36 mouse cellular contexts compared by ENCODE assay signal in genomic region chr5:103605707-103606106, GRCm38 (mm10). TPM values are rescaled to one million over a fixed set of nuclear protein-coding genes. Genes with fewer than 3 reads are reported as not detected.
"Had no signal": no experiment of that assay in that cellular context is flagged by ENCODE, and none has a peak within 500 bp of the region (broad histone marks: within the 10 kb centered on the region; RNA-seq: fewer than 3 reads in every experiment).

No protein-coding gene starts in this region.

- H3K36me3 ChIP-seq: embryonic facial prominence, embryonic 10.5 days; embryonic facial prominence, embryonic 12.5 days; embryonic facial prominence, embryonic 13.5 days; embryonic facial prominence, embryonic 15.5 days; forebrain, embryonic 10.5 days; forebrain, embryonic 12.5 days; forebrain, embryonic 15.5 days had no signal

- H3K4me2 ChIP-seq: embryonic facial prominence, embryonic 12.5 days; embryonic facial prominence, embryonic 13.5 days; embryonic facial prominence, embryonic 15.5 days; forebrain, embryonic 12.5 days; forebrain, embryonic 13.5 days; forebrain, embryonic 15.5 days had no signal

- H3K4me1 ChIP-seq: embryonic facial prominence, embryonic 12.5 days had no signal

- H3K4me3 ChIP-seq: embryonic facial prominence, embryonic 10.5 days; embryonic facial prominence, embryonic 12.5 days; embryonic facial prominence, embryonic 13.5 days; embryonic facial prominence, embryonic 15.5 days; erythroblast, embryonic 14.5 days; forebrain, embryonic 10.5 days; forebrain, embryonic 12.5 days; forebrain, embryonic 13.5 days; forebrain, embryonic 15.5 days; heart, adult 2 months had no signal

- H3K27me3 ChIP-seq: embryonic facial prominence, embryonic 12.5 days; embryonic facial prominence, embryonic 13.5 days; embryonic facial prominence, embryonic 15.5 days; forebrain, embryonic 12.5 days; forebrain, embryonic 13.5 days; forebrain, embryonic 15.5 days had no signal

- DNase-seq: cerebellum, adult 18-20 months; cerebellum, adult 2 months; cerebellum, adult 8-10 months; cerebellum, adult 9-10 months; cerebellum, adult 9-11 months; cerebellum, postnatal 10 days; cerebellum, postnatal 14 days; cerebellum, postnatal 25 days; cerebellum, postnatal 36 days; embryo, embryonic 11 days; forebrain, postnatal 0 days; gastrocnemius, postnatal 10 days; gastrocnemius, postnatal 14 days; gastrocnemius, postnatal 25 days; heart, adult 18-20 months; heart, adult 2 months had no signal

- H3K9me3 ChIP-seq: embryonic facial prominence, embryonic 10.5 days; embryonic facial prominence, embryonic 12.5 days; embryonic facial prominence, embryonic 13.5 days; embryonic facial prominence, embryonic 15.5 days; forebrain, embryonic 10.5 days; forebrain, embryonic 12.5 days; forebrain, embryonic 13.5 days; forebrain, embryonic 15.5 days had no signal

- H3K27ac ChIP-seq: embryonic facial prominence, embryonic 10.5 days; embryonic facial prominence, embryonic 12.5 days; embryonic facial prominence, embryonic 13.5 days; embryonic facial prominence, embryonic 15.5 days; forebrain, embryonic 10.5 days; forebrain, embryonic 12.5 days; forebrain, embryonic 13.5 days; forebrain, embryonic 15.5 days; heart, adult 2 months had no signal

- H3K9ac ChIP-seq: embryonic facial prominence, embryonic 12.5 days; embryonic facial prominence, embryonic 13.5 days; embryonic facial prominence, embryonic 15.5 days; forebrain, embryonic 12.5 days; forebrain, embryonic 13.5 days; forebrain, embryonic 15.5 days; forebrain, postnatal 0 days had no signal

- ATAC-seq: forebrain, embryonic 13.5 days; forebrain, embryonic 14.5 days; forebrain, embryonic 15.5 days; forebrain, embryonic 16.5 days; forebrain, postnatal 0 days had no signal

RNA-seq across cellular contexts. Expression of gene Slc10a6, which starts 23.5 kb away (rescaled TPM):
- total RNA-seq: common myeloid progenitor, adult 5-6 weeks; granulocyte monocyte progenitor cell, adult 5-6 weeks had no signal
- polyA plus RNA-seq: cortical plate, adult 2 months; embryonic facial prominence, embryonic 10.5 days; embryonic facial prominence, embryonic 11.5 days; forebrain, embryonic 10.5 days; forebrain, embryonic 11.5 days; forebrain, embryonic 12.5 days; forebrain, embryonic 13.5 days; forebrain, embryonic 15.5 days; forebrain, embryonic 16.5 days had no signal

RNA-seq across cellular contexts. Expression of gene 1700016H13Rik, which starts 50.1 kb away (rescaled TPM):
- total RNA-seq: common myeloid progenitor, adult 5-6 weeks; gastrocnemius, postnatal 4 days; heart, adult 18-20 months; heart, adult 2 months; heart, adult 8-10 months had no signal
- polyA plus RNA-seq: cerebellum, adult 2 months; cortical plate, adult 2 months; embryonic facial prominence, embryonic 14.5 days; erythroblast, embryonic 14.5 days; forebrain, embryonic 12.5 days; frontal cortex, adult 2 months had no signal
